Comparison of ENCODE assay signal across 24 mouse cellular contexts in genomic region chr2:26438373-26438772, GRCm38 (mm10). TPM values are rescaled to one million over a fixed set of nuclear protein-coding genes. Genes with fewer than 3 reads are reported as not detected.
DNase-seq lines count a peak whose midpoint lies in the region; ATAC-seq and TF ChIP-seq lines count a peak whose summit lies in the region.
"Had no signal": no experiment of that assay in that cellular context is flagged by ENCODE, and none has a peak within 500 bp of the region (broad histone marks: within the 10 kb centered on the region; RNA-seq: fewer than 3 reads in every experiment).

No protein-coding gene starts in this region.

- H3K27me3 ChIP-seq in heart, embryonic 16.5 days (ENCODE audit: control insufficient read depth, insufficient read depth, low read length) = no peaks in the 10 kb centered on the region
- H3K27me3 ChIP-seq in midbrain, embryonic 13.5 days = no peaks in the 10 kb centered on the region
- H3K27me3 ChIP-seq in midbrain, embryonic 16.5 days (ENCODE audit: control insufficient read depth, insufficient read depth, low read depth, low read length) = no peaks in the 10 kb centered on the region
- no peaks in the 10 kb centered on the region for H3K27me3 ChIP-seq in embryonic facial prominence, embryonic 15.5 days
- H3K27me3 ChIP-seq: CH12.LX; heart, embryonic 12.5 days; hindbrain, embryonic 12.5 days; kidney, embryonic 15.5 days; lung, embryonic 15.5 days; megakaryocyte, embryonic 14.5 days had no signal

- H3K9ac ChIP-seq in heart, embryonic 16.5 days (ENCODE audit: low read length) = 0 out of 2 replicates have a peak overlapping the region, but pooled peaks have one; percentile 17
- H3K9ac ChIP-seq in midbrain, embryonic 13.5 days (replicated peaks) = peak overlapping the region; percentile 29; the same call in 1 of the 2 replicates
- no peak overlapping the region for H3K9ac ChIP-seq in midbrain, embryonic 16.5 days (ENCODE audit: low read depth, low read length)
- no peak overlapping the region for H3K9ac ChIP-seq in embryonic facial prominence, embryonic 15.5 days
- H3K9ac ChIP-seq: heart, embryonic 12.5 days; hindbrain, embryonic 12.5 days; kidney, embryonic 15.5 days; liver, embryonic 14.5 days; lung, embryonic 15.5 days had no signal

- intact Hi-C loops in gastrocnemius, adult 2 months (cut with DNase I) = no loop called here

- H3K4me3 ChIP-seq in heart, embryonic 16.5 days (ENCODE audit: low read length) = no peak overlapping the region
- no peak overlapping the region for H3K4me3 ChIP-seq in midbrain, embryonic 13.5 days (replicated peaks)
- no peak overlapping the region for H3K4me3 ChIP-seq in midbrain, embryonic 16.5 days (ENCODE audit: low read depth, low read length)
- H3K4me3 ChIP-seq in embryonic facial prominence, embryonic 15.5 days (replicated peaks) = no peak overlapping the region
- no peak overlapping the region for H3K4me3 ChIP-seq in gastrocnemius, adult 2 months
- H3K4me3 ChIP-seq: heart, embryonic 12.5 days; hindbrain, embryonic 12.5 days; kidney, embryonic 15.5 days; lung, embryonic 15.5 days; megakaryocyte, embryonic 14.5 days had no signal

- H3K9me3 ChIP-seq in heart, embryonic 16.5 days (replicated peaks; ENCODE audit: control insufficient read depth, low read length) = no peaks in the 10 kb centered on the region
- no peaks in the 10 kb centered on the region for H3K9me3 ChIP-seq in midbrain, embryonic 13.5 days
- H3K9me3 ChIP-seq in midbrain, embryonic 16.5 days (replicated peaks; ENCODE audit: control insufficient read depth, low read length, poor library complexity, severe bottlenecking) = no peaks in the 10 kb centered on the region
- H3K9me3 ChIP-seq in embryonic facial prominence, embryonic 15.5 days (replicated peaks) = no peaks in the 10 kb centered on the region
- H3K9me3 ChIP-seq: heart, embryonic 12.5 days; hindbrain, embryonic 12.5 days; kidney, embryonic 15.5 days; lung, embryonic 15.5 days; megakaryocyte, embryonic 14.5 days had no signal

- H3K4me2 ChIP-seq in heart, embryonic 16.5 days (ENCODE audit: low read depth, low read length) = no peak overlapping the region
- no peak overlapping the region for H3K4me2 ChIP-seq in midbrain, embryonic 13.5 days (replicated peaks)
- H3K4me2 ChIP-seq in midbrain, embryonic 16.5 days (ENCODE audit: low read length) = no peak overlapping the region
- no peak overlapping the region for H3K4me2 ChIP-seq in embryonic facial prominence, embryonic 15.5 days (replicated peaks)
- H3K4me2 ChIP-seq: heart, embryonic 12.5 days; hindbrain, embryonic 12.5 days; kidney, embryonic 15.5 days; lung, embryonic 15.5 days had no signal

- no peak for ATAC-seq in heart, embryonic 16.5 days (replicated peaks; ENCODE audit: extremely low read depth, insufficient read depth, low FRiP score)
- ATAC-seq in midbrain, embryonic 13.5 days = no peak
- no peak for ATAC-seq in midbrain, embryonic 16.5 days
- peak; percentile 31; the same call in 1 of the 2 replicates for ATAC-seq in embryonic facial prominence, embryonic 15.5 days (ENCODE audit: insufficient number of reproducible peaks, low FRiP score, low TSS enrichment, low read depth)

- no peak overlapping the region for H3K27ac ChIP-seq in heart, embryonic 16.5 days (ENCODE audit: low read length)
- no peak overlapping the region for H3K27ac ChIP-seq in midbrain, embryonic 13.5 days
- H3K27ac ChIP-seq in midbrain, embryonic 16.5 days (ENCODE audit: low read length) = no peak overlapping the region
- no peak overlapping the region for H3K27ac ChIP-seq in embryonic facial prominence, embryonic 15.5 days (replicated peaks)
- H3K27ac ChIP-seq in gastrocnemius, adult 2 months = no peak overlapping the region
- H3K27ac ChIP-seq: hindbrain, embryonic 12.5 days; kidney, embryonic 15.5 days; liver, embryonic 14.5 days; lung, embryonic 15.5 days had no signal

- peaks cover 45% of the 10 kb centered on the region for H3K36me3 ChIP-seq in heart, embryonic 16.5 days (ENCODE audit: control insufficient read depth, insufficient read depth)
- H3K36me3 ChIP-seq in midbrain, embryonic 13.5 days = peaks cover 78% of the 10 kb centered on the region
- peaks cover 36% of the 10 kb centered on the region; the same call in 1 of the 2 replicates for H3K36me3 ChIP-seq in midbrain, embryonic 16.5 days (ENCODE audit: control insufficient read depth, insufficient read depth, low read length)
- peaks cover 81% of the 10 kb centered on the region for H3K36me3 ChIP-seq in embryonic facial prominence, embryonic 15.5 days

- 84% methylated on average over 7 of the region's 7 CpGs for WGBS in heart, embryonic 16.5 days
- WGBS in midbrain, embryonic 13.5 days = 91% methylated on average over 7 of the region's 7 CpGs
- 92% methylated on average over 7 of the region's 7 CpGs for WGBS in midbrain, embryonic 16.5 days
- 83% methylated on average over 7 of the region's 7 CpGs for WGBS in embryonic facial prominence, embryonic 15.5 days

- no peak for TF ChIP-seq CTCF in gastrocnemius, adult 2 months (IDR thresholded peaks at IDR 0.05)

- no peak for DNase-seq in heart, adult 8-10 months (ENCODE audit: low spot score)
- no peak for DNase-seq in gastrocnemius, adult 2 months
- no peak for DNase-seq in gastrocnemius, postnatal 25 days
- DNase-seq: adrenal gland, adult 8-10 months; B cell, adult 2 months; cerebellum, adult 18-20 months; cerebellum, postnatal 14 days; heart, postnatal 14 days; kidney, adult 11 months; kidney, postnatal 4 days; left cerebral cortex, postnatal 4 days; lung, postnatal 36 days; midbrain, embryonic 14.5 days had no signal

- peaks cover 5% of the 10 kb centered on the region for H3K4me1 ChIP-seq in heart, embryonic 16.5 days (ENCODE audit: control insufficient read depth, insufficient read depth, low read length)
- peaks cover 20% of the 10 kb centered on the region for H3K4me1 ChIP-seq in midbrain, embryonic 13.5 days (replicated peaks)
- peaks cover 13% of the 10 kb centered on the region for H3K4me1 ChIP-seq in midbrain, embryonic 16.5 days (ENCODE audit: control insufficient read depth, insufficient read depth, low read length)
- peaks cover 25% of the 10 kb centered on the region for H3K4me1 ChIP-seq in embryonic facial prominence, embryonic 15.5 days

RNA-seq across cellular contexts. Expression of gene Sec16a, which starts 6.6 kb away (rescaled TPM):
- polyA plus RNA-seq in heart, embryonic 16.5 days (2015; fragmentation: Nextera tagmentation; extraction: Ambion mirVana) = 14.5 and 14.8 TPM in 2 replicates
- 10 to 100 TPM; 40.7 to 45.7 (median 41.7) TPM for total RNA-seq in heart, adult 8-10 months (2022)
- 21.3 and 22.8 TPM in 2 replicates for polyA plus RNA-seq in midbrain, embryonic 13.5 days (2015; fragmentation: Nextera tagmentation; extraction: Ambion mirVana)
- 18.7 and 20.4 TPM in 2 replicates for polyA plus RNA-seq in midbrain, embryonic 16.5 days (2015; fragmentation: Nextera tagmentation; extraction: Ambion mirVana)
- 25.9 and 27.0 TPM in 2 replicates for polyA plus RNA-seq in embryonic facial prominence, embryonic 15.5 days (2015; fragmentation: Nextera tagmentation; extraction: Ambion mirVana)
- total RNA-seq in gastrocnemius, adult 2 months (2021) = 10 to 100 TPM; 27.2 to 30.4 TPM
- total RNA-seq in gastrocnemius, postnatal 25 days (2021) = 10 to 100 TPM; 22.0 to 23.9 TPM

RNA-seq across cellular contexts. Expression of gene Inpp5e, which starts 29.4 kb away (rescaled TPM):
- 15.0 and 15.3 TPM in 2 replicates for polyA plus RNA-seq in heart, embryonic 16.5 days (2015; fragmentation: Nextera tagmentation; extraction: Ambion mirVana)
- total RNA-seq in heart, adult 8-10 months (2022) = 10 to 100 TPM; 14.9 to 19.2 (median 15.8) TPM
- polyA plus RNA-seq in midbrain, embryonic 13.5 days (2015; fragmentation: Nextera tagmentation; extraction: Ambion mirVana) = 28.0 and 28.6 TPM in 2 replicates
- polyA plus RNA-seq in midbrain, embryonic 16.5 days (2015; fragmentation: Nextera tagmentation; extraction: Ambion mirVana) = 26.9 and 27.6 TPM in 2 replicates
- 23.2 and 25.1 TPM in 2 replicates for polyA plus RNA-seq in embryonic facial prominence, embryonic 15.5 days (2015; fragmentation: Nextera tagmentation; extraction: Ambion mirVana)
- 1 to 10 TPM; 7.9 to 9.3 TPM for total RNA-seq in gastrocnemius, adult 2 months (2021)
- 1 to 10 TPM; 6.5 to 7.6 TPM for total RNA-seq in gastrocnemius, postnatal 25 days (2021)

RNA-seq across cellular contexts. Expression of gene Pmpca, which starts 49.2 kb away (rescaled TPM):
- polyA plus RNA-seq in heart, embryonic 16.5 days (2015; fragmentation: Nextera tagmentation; extraction: Ambion mirVana) = 118 and 119 TPM in 2 replicates
- 100 to 1,000 TPM; 137 to 173 (median 153) TPM for total RNA-seq in heart, adult 8-10 months (2022)
- 107 and 110 TPM in 2 replicates for polyA plus RNA-seq in midbrain, embryonic 13.5 days (2015; fragmentation: Nextera tagmentation; extraction: Ambion mirVana)
- 90.0 and 96.5 TPM in 2 replicates for polyA plus RNA-seq in midbrain, embryonic 16.5 days (2015; fragmentation: Nextera tagmentation; extraction: Ambion mirVana)
- 90.4 and 92.6 TPM in 2 replicates for polyA plus RNA-seq in embryonic facial prominence, embryonic 15.5 days (2015; fragmentation: Nextera tagmentation; extraction: Ambion mirVana)
- total RNA-seq in gastrocnemius, adult 2 months (2021) = 100 to 1,000 TPM; 133 to 141 TPM
- total RNA-seq in gastrocnemius, postnatal 25 days (2021) = 100 to 1,000 TPM; 128 to 139 TPM

RNA-seq across cellular contexts. Expression of gene Entr1, which starts 49.3 kb away (rescaled TPM):
- 81.4 and 86.0 TPM in 2 replicates for polyA plus RNA-seq in heart, embryonic 16.5 days (2015; fragmentation: Nextera tagmentation; extraction: Ambion mirVana)
- 10 to 100 TPM; 38.1 to 49.7 (median 44.6) TPM for total RNA-seq in heart, adult 8-10 months (2022)
- polyA plus RNA-seq in midbrain, embryonic 13.5 days (2015; fragmentation: Nextera tagmentation; extraction: Ambion mirVana) = 165 and 166 TPM in 2 replicates
- 175 and 182 TPM in 2 replicates for polyA plus RNA-seq in midbrain, embryonic 16.5 days (2015; fragmentation: Nextera tagmentation; extraction: Ambion mirVana)
- polyA plus RNA-seq in embryonic facial prominence, embryonic 15.5 days (2015; fragmentation: Nextera tagmentation; extraction: Ambion mirVana) = 120 and 141 TPM in 2 replicates
- total RNA-seq in gastrocnemius, adult 2 months (2021) = 10 to 100 TPM; 25.2 to 33.1 TPM
- 10 to 100 TPM; 24.9 to 27.3 TPM for total RNA-seq in gastrocnemius, postnatal 25 days (2021)

RNA-seq across cellular contexts. Expression of gene Snapc4, which starts 57.9 kb away (rescaled TPM):
- 14.8 and 18.5 TPM in 2 replicates for polyA plus RNA-seq in heart, embryonic 16.5 days (2015; fragmentation: Nextera tagmentation; extraction: Ambion mirVana)
- 10 to 100 TPM in 2 of 4 experiments, 1 to 10 TPM in 2; 6.4 to 13.1 (median 8.6) TPM for total RNA-seq in heart, adult 8-10 months (2022)
- polyA plus RNA-seq in midbrain, embryonic 13.5 days (2015; fragmentation: Nextera tagmentation; extraction: Ambion mirVana) = 28.2 and 32.3 TPM in 2 replicates
- polyA plus RNA-seq in midbrain, embryonic 16.5 days (2015; fragmentation: Nextera tagmentation; extraction: Ambion mirVana) = 34.8 and 37.9 TPM in 2 replicates
- polyA plus RNA-seq in embryonic facial prominence, embryonic 15.5 days (2015; fragmentation: Nextera tagmentation; extraction: Ambion mirVana) = 25.3 and 30.2 TPM in 2 replicates
- total RNA-seq in gastrocnemius, adult 2 months (2021) = 1 to 10 TPM; 7.5 to 8.6 TPM
- 1 to 10 TPM; 5.7 to 5.9 TPM for total RNA-seq in gastrocnemius, postnatal 25 days (2021)

Comparison
In these comparisons a context has a peak if more than half of its experiments do, and no peak if none do; other contexts are left out.
1. H3K9ac ChIP-seq: peak in heart, embryonic 16.5 days (single experiment) and midbrain, embryonic 13.5 days (single experiment); none in midbrain, embryonic 16.5 days (single experiment) and embryonic facial prominence, embryonic 15.5 days (single experiment).